Mouse (Mus musculus): ENCODE measurements around the gene Aggf1. TPM values are rescaled to one million over a fixed set of nuclear protein-coding genes. Genes with fewer than 3 reads are reported as not detected.
A peak's percentile ranks its signal among the peaks of the same experiment; 100 is the strongest.

Gene Aggf1
- total and polyA plus RNA-seq, 2 experiments = 9.1 to 14.0 TPM

DNA sequence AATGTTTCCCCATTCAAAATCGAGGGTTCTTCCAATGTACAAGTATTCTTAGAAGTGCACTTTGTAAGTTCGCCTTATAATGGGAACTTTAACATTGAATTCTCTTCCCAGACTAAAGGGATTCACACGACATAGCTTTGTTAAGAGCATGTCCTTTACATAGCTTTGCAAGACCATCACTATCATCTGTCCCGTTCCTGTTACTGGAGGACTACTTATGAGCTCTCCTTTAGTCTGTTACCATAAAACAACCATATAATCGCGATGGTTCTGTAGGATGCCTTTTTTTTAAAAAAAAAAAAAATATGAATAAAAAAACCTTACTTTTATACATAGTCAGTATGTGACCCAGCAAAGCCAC lies 382 bp upstream of the Aggf1 start:
- 28% methylated on average over 6 of the region's 6 CpGs for WGBS
- DNase-seq (ENCODE audit: extremely low read depth, low read depth, low spot score) = no peak
- 0 out of 2 replicates have a peak overlapping the region, but pooled peaks have one; percentile 5 for H3K9ac ChIP-seq (ENCODE audit: low read depth, low read length)

DNA sequence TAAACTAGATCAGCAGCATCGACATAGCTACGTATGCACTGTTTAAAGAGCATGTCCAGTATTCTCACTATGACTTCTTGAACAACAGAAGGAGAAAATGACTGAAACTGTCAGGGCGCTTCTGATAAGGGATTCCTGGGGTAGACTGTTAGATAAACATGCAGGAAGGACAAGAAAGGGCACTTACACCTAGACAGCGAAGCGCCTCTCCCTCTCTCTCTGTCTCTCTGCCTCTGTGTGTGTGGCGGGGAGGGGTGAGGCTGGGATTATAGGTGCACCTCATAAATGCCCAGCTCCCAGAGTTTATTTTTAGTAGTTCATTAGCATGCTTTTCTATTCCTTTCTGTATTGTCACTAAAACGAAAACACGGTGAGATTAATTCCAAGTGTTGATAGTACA lies 8.8 kb downstream of the Aggf1 start:
- Histone ChIP-seq H3K27ac (replicated peaks; ENCODE audit: insufficient read depth, low read depth, low read length) (no peak overlapping the region), H3K9ac (ENCODE audit: low read depth, low read length) (no peak overlapping the region), H3K4me3 (ENCODE audit: insufficient read depth, low read depth, low read length) (no peak overlapping the region), H3K4me1 (ENCODE audit: control insufficient read depth, insufficient read depth, low read length) (no peaks in the 10 kb centered on the region), H3K27me3 (ENCODE audit: control insufficient read depth, insufficient read depth, low read length) (no peaks in the 10 kb centered on the region), H3K36me3 (ENCODE audit: control insufficient read depth, insufficient read depth, low read length) (peaks cover 61% of the 10 kb centered on the region), H3K79me2 (ENCODE audit: control insufficient read depth, insufficient read depth, low read length) (no peaks in the 10 kb centered on the region)
- no peak for DNase-seq (ENCODE audit: extremely low read depth, low read depth, low spot score)
- TF ChIP-seq CTCF (IDR thresholded peaks at IDR 0.05; ENCODE audit: low read depth, low read length) = no peak
- TF ChIP-seq POLR2A (IDR thresholded peaks at IDR 0.05; ENCODE audit: extremely low read depth, insufficient read depth, low read length) = no peak
- 92% methylated on average over 8 of the region's 8 CpGs for WGBS

More for the DNA sequence above, 382 bp upstream of the Aggf1 start:
- peak overlapping the region; percentile 70 for H3K4me3 ChIP-seq (ENCODE audit: insufficient read depth, low read depth, low read length)
- H3K79me2 ChIP-seq (ENCODE audit: control insufficient read depth, insufficient read depth, low read length) = peaks cover 16% of the 10 kb centered on the region; the same call in 1 of the 2 replicates
- no peak for TF ChIP-seq POLR2A (IDR thresholded peaks at IDR 0.05; ENCODE audit: extremely low read depth, insufficient read depth, low read length)
- H3K36me3 ChIP-seq (ENCODE audit: control insufficient read depth, insufficient read depth, low read length) = peaks cover 6% of the 10 kb centered on the region
- H3K4me1 ChIP-seq (ENCODE audit: control insufficient read depth, insufficient read depth, low read length) = peaks cover 8% of the 10 kb centered on the region
- H3K27ac ChIP-seq (replicated peaks; ENCODE audit: insufficient read depth, low read depth, low read length) = 0 out of 2 replicates have a peak overlapping the region, but pooled peaks have one; percentile 8
- H3K27me3 ChIP-seq (ENCODE audit: control insufficient read depth, insufficient read depth, low read length) = no peaks in the 10 kb centered on the region

DNA sequence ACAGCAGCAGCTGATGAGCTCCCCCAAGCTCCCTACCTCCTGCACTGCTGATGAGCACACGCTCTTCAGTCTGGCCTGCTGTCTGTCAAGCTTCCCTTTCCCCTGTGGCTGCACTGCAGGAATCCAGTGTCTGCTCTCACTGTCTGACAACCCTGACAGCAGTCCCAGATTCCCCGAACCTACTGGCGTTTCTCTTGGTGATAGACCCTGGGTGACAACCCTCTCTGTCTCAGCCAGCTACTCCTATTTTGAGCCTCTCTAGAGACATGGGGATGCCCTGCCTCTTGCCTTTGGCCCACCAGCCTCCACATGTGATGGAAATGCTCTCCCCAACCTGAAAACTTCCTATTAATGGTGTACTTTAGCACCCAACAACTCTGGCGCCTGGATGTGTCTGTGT lies 11.7 kb downstream of the Aggf1 start:
- H3K4me1 ChIP-seq (ENCODE audit: control insufficient read depth, insufficient read depth, low read length) = no peaks in the 10 kb centered on the region
- no peak overlapping the region for H3K4me3 ChIP-seq (ENCODE audit: insufficient read depth, low read depth, low read length)
- no peaks in the 10 kb centered on the region for H3K79me2 ChIP-seq (ENCODE audit: control insufficient read depth, insufficient read depth, low read length)
- 81% methylated on average over 4 of the region's 4 CpGs for WGBS
- no peak for DNase-seq (ENCODE audit: extremely low read depth, low read depth, low spot score)
- H3K27ac ChIP-seq (replicated peaks; ENCODE audit: insufficient read depth, low read depth, low read length) = no peak overlapping the region
- no peaks in the 10 kb centered on the region for H3K27me3 ChIP-seq (ENCODE audit: control insufficient read depth, insufficient read depth, low read length)
- peaks cover 55% of the 10 kb centered on the region for H3K36me3 ChIP-seq (ENCODE audit: control insufficient read depth, insufficient read depth, low read length)
- H3K9ac ChIP-seq (ENCODE audit: low read depth, low read length) = no peak overlapping the region
- no peak for TF ChIP-seq POLR2A (IDR thresholded peaks at IDR 0.05; ENCODE audit: extremely low read depth, insufficient read depth, low read length)
- no peak for TF ChIP-seq CTCF (IDR thresholded peaks at IDR 0.05; ENCODE audit: low read depth, low read length)

DNA sequence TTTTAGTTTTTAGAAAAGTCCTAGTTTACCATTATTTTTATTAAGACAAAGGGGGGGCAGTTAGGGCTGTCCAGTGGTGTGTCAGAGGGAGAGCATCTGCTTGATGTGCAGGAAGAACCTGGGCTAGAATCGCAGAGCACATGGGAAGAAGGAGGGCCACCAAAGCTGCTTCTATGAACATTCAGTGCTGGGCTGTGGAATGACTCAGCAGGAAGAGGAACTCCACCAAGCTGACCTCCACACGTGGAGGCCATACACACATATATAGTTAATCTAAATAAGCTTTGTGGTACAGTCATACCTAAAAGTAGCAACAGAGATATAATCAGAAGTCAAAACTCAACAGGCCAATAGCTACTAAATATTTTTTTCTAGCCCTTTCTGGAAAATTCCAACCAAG lies 16.9 kb downstream of the Aggf1 start:
- no peak overlapping the region for H3K9ac ChIP-seq (ENCODE audit: low read depth, low read length)
- no peak for TF ChIP-seq POLR2A (IDR thresholded peaks at IDR 0.05; ENCODE audit: extremely low read depth, insufficient read depth, low read length)
- no peak for TF ChIP-seq CTCF (IDR thresholded peaks at IDR 0.05; ENCODE audit: low read depth, low read length)
- no peak overlapping the region for H3K4me3 ChIP-seq (ENCODE audit: insufficient read depth, low read depth, low read length)
- WGBS = 72% methylated on average over 2 of the region's 2 CpGs
- no peaks in the 10 kb centered on the region for H3K4me1 ChIP-seq (ENCODE audit: control insufficient read depth, insufficient read depth, low read length)
- no peaks in the 10 kb centered on the region for H3K27me3 ChIP-seq (ENCODE audit: control insufficient read depth, insufficient read depth, low read length)
- no peak for DNase-seq (ENCODE audit: extremely low read depth, low read depth, low spot score)
- H3K36me3 ChIP-seq (ENCODE audit: control insufficient read depth, insufficient read depth, low read length) = peaks cover 66% of the 10 kb centered on the region
- no peak overlapping the region for H3K27ac ChIP-seq (replicated peaks; ENCODE audit: insufficient read depth, low read depth, low read length)
- H3K79me2 ChIP-seq (ENCODE audit: control insufficient read depth, insufficient read depth, low read length) = no peaks in the 10 kb centered on the region

DNA sequence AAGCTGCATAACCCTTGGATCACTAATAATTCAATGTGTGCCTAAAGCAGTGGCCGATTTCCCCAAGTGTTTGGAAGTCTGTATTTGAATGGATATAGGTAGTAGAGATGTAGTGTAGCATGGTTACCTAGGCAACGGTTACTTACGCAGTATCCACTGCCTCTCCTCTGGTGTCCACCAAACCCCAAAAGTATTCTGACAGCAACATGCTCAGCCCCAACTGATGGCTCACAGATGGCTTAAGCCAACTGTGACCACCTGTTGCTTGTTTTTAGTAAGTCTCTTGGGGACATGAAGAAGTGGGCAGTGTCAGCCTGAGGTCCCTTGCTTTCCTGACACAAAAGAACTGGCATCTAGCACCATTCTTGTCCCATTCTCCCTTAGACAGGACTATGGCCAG lies 26.7 kb downstream of the Aggf1 start:
- no peaks in the 10 kb centered on the region for H3K79me2 ChIP-seq (ENCODE audit: control insufficient read depth, insufficient read depth, low read length)
- H3K27me3 ChIP-seq (ENCODE audit: control insufficient read depth, insufficient read depth, low read length) = no peaks in the 10 kb centered on the region
- peaks cover 2% of the 10 kb centered on the region; the same call in 1 of the 2 replicates for H3K4me1 ChIP-seq (ENCODE audit: control insufficient read depth, insufficient read depth, low read length)
- no peak overlapping the region for H3K4me3 ChIP-seq (ENCODE audit: insufficient read depth, low read depth, low read length)
- no peak overlapping the region for H3K9ac ChIP-seq (ENCODE audit: low read depth, low read length)
- peaks cover 22% of the 10 kb centered on the region for H3K36me3 ChIP-seq (ENCODE audit: control insufficient read depth, insufficient read depth, low read length)
- no peak overlapping the region for H3K27ac ChIP-seq (replicated peaks; ENCODE audit: insufficient read depth, low read depth, low read length)
- no peak for TF ChIP-seq POLR2A (IDR thresholded peaks at IDR 0.05; ENCODE audit: extremely low read depth, insufficient read depth, low read length)
- TF ChIP-seq CTCF (IDR thresholded peaks at IDR 0.05; ENCODE audit: low read depth, low read length) = no peak
- DNase-seq (ENCODE audit: extremely low read depth, low read depth, low spot score) = no peak
- 96% methylated on average over 3 of the region's 3 CpGs for whole genome bisulfite sequencing

DNA sequence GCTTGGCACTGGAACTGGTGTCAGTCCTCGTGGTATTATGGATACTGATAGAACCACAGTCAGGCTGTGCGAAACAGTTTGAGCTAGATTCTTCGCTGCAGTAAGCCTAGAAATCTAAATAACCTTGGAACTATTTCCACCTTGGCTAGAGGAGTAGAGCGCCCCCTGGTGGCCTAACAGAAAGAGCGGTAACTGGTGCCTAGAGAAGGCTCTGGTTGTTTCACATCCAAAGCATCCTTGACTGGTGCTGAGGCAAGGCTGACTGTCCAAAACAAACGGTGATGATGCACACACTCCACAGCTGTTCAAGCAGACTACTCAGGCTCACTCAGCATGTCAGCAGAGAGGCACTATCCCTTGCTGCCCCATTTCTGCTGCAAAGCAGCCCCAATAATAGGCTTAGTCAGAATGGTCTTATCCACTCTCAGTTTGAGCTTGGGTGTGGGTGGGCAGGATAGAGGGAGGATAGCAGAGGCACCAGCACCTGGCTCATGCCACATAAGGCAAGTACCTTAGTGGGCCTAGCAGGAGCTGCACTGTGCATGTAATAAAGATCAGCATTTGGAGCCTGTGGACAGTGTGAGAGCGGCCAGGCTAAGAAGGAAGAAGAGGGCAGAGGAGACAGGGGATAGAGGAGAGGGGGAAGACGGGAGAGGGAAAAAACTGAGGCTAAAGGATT lies 28.0 kb downstream of the Aggf1 start:
- H3K4me3 ChIP-seq (ENCODE audit: insufficient read depth, low read depth, low read length) = no peak overlapping the region
- TF ChIP-seq CTCF (IDR thresholded peaks at IDR 0.05; ENCODE audit: low read depth, low read length) (peak; percentile 68), POLR2A (IDR thresholded peaks at IDR 0.05; ENCODE audit: extremely low read depth, insufficient read depth, low read length) (no peak)
- 23% methylated on average over 8 of the region's 8 CpGs for WGBS
- H3K9ac ChIP-seq (ENCODE audit: low read depth, low read length) = no peak overlapping the region
- peak; percentile 47 for DNase-seq (ENCODE audit: extremely low read depth, low read depth, low spot score)
- H3K79me2 ChIP-seq (ENCODE audit: control insufficient read depth, insufficient read depth, low read length) = no peaks in the 10 kb centered on the region
- H3K4me1 ChIP-seq (ENCODE audit: control insufficient read depth, insufficient read depth, low read length) = peaks cover 2% of the 10 kb centered on the region; the same call in 1 of the 2 replicates
- H3K27ac ChIP-seq (replicated peaks; ENCODE audit: insufficient read depth, low read depth, low read length) = no peak overlapping the region
- peaks cover 14% of the 10 kb centered on the region for H3K36me3 ChIP-seq (ENCODE audit: control insufficient read depth, insufficient read depth, low read length)
- H3K27me3 ChIP-seq (ENCODE audit: control insufficient read depth, insufficient read depth, low read length) = no peaks in the 10 kb centered on the region
